Mouse (Mus musculus) embryonic facial prominence, embryonic 11.5 days (tissue): Measurements from ENCODE around the gene Popdc2. TPM values are rescaled to one million over a fixed set of nuclear protein-coding genes. Genes with fewer than 3 reads are reported as not detected.
"Not testable (repeated sequence)": the region's sequence is repeated elsewhere in the genome, so short reads cannot be mapped to it uniquely, and the experiment has no call there.

Source experiments
- ATAC-seq: fragments of 200-750 bp; cut with Nextera tagmentation; replicated peaks from 2 replicates; pipeline ENCODE4 v1.8.0; 2017; ENCODE audit warnings: low read depth; ENCODE audit not compliant: insufficient number of reproducible peaks, low FRiP score, low TSS enrichment
- DNase-seq: peaks from one replicate; pipeline ENCODE4 v3.0.0-alpha.2; 2015; ENCODE audit warnings: low spot score
- H3K27ac ChIP-seq: fragments of 300-500 bp; sonication (generic); replicated peaks from 2 replicates; pipeline ENCODE4 v1.5.1; 2014; ENCODE audit warnings: mild to moderate bottlenecking, low read depth, low read length, control low read depth
- H3K27me3 ChIP-seq: fragments of 300-500 bp; sonication (generic); 2 replicates; pipeline ENCODE4 v1.6.1; 2014; ENCODE audit warnings: mild to moderate bottlenecking, low read length, moderate library complexity, mixed read lengths; ENCODE audit not compliant: control insufficient read depth, insufficient read depth
- H3K36me3 ChIP-seq: fragments of 300-500 bp; sonication (generic); replicated peaks from 2 replicates; pipeline ENCODE4 v1.6.1; 2014; ENCODE audit warnings: low read depth, mild to moderate bottlenecking, low read length, moderate library complexity, mixed read lengths; ENCODE audit not compliant: control insufficient read depth, insufficient read depth
- H3K4me1 ChIP-seq: fragments of 300-500 bp; sonication (generic); 2 replicates; pipeline ENCODE4 v1.6.1; 2014; ENCODE audit warnings: low read length, mixed read lengths; ENCODE audit not compliant: control insufficient read depth, insufficient read depth
- H3K4me2 ChIP-seq: fragments of 300-500 bp; sonication (generic); 2 replicates; pipeline ENCODE4 v1.6.1; 2014; ENCODE audit warnings: low read depth, mild to moderate bottlenecking, control low read depth, low read length, moderate library complexity
- H3K4me3 ChIP-seq: fragments of 300-500 bp; sonication (generic); 2 replicates; pipeline ENCODE4 v1.5.1; 2014; ENCODE audit warnings: low read depth, low read length, control low read depth
- H3K9ac ChIP-seq: fragments of 300-500 bp; sonication (generic); replicated peaks from 2 replicates; pipeline ENCODE4 v1.6.1; 2014; ENCODE audit warnings: mild to moderate bottlenecking, control low read depth, low read length
- H3K9me3 ChIP-seq: fragments of 300-500 bp; sonication (generic); replicated peaks from 2 replicates; pipeline ENCODE4 v1.6.1; 2016; ENCODE audit warnings: mild to moderate bottlenecking, low read length, inconsistent platforms, mixed read lengths; ENCODE audit not compliant: control insufficient read depth
- WGBS: fragments of 180-500 bp; shearing (Covaris S2); extraction: QIAGEN DNeasy Blood & Tissue Kit; methylation state at CpG from one replicate; pipeline ENCODE4 v1.1.7; 2014; 5-methylcytosine and 5-hydroxymethylcytosine counted together
- polyA plus RNA-seq: library from polyadenylated mRNA; unstranded; fragments of >200 nt; fragmentation: Nextera tagmentation; extraction: Ambion mirVana; gene quantifications from 2 replicates; pipeline ENCODE4 v1.2.1, GENCODE M21; 2014

Gene Popdc2
- polyA plus RNA-seq, 1 experiment from 2014 or later: 1.5 TPM

GRCm38 (mm10) chr16:38338077-38338476 lies 23.9 kb upstream of the Popdc2 start:
- not testable (repeated sequence) for H3K4me1 ChIP-seq, H3K36me3 ChIP-seq, H3K27ac ChIP-seq, H3K27me3 ChIP-seq, H3K4me2 ChIP-seq, DNase-seq, H3K9me3 ChIP-seq, H3K4me3 ChIP-seq, ATAC-seq, H3K9ac ChIP-seq
- 82% methylated on average over 4 of the region's 4 CpGs for WGBS

GRCm38 (mm10) chr16:38341396-38342324 lies 20.3 kb upstream of the Popdc2 start, which contains the start of gene Maats1:
Maats1 (minus strand) TSS chr16:38342143.
- Histone ChIP-seq H3K27me3 (no peaks in the 10 kb centered on the region), H3K36me3 (no peaks in the 10 kb centered on the region), H3K4me2 (peak within 1 kb of the TSS; percentile 54), H3K4me3 (peak within 1 kb of the TSS; percentile 15), H3K9ac (peak within 1 kb of the TSS; percentile 4), H3K4me1 (no peaks in the 10 kb centered on the region), H3K27ac (no peak within 1 kb of the TSS), H3K9me3 (no peaks in the 10 kb centered on the region)
- 10% methylated on average over 30 of the region's 30 CpGs for WGBS
- peak; percentile 90 for ATAC-seq
- peak; percentile 92 for DNase-seq

- H3K4me3 ChIP-seq: no peak overlapping the region
- H3K27me3 ChIP-seq: no peaks in the 10 kb centered on the region
- H3K9me3 ChIP-seq: no peaks in the 10 kb centered on the region
- H3K9ac ChIP-seq: no peak overlapping the region
- H3K4me2 ChIP-seq: no peak overlapping the region
- H3K27ac ChIP-seq: no peak overlapping the region
- 0 out of 2 replicates have a peak, but pooled peaks cover 2% of the 10 kb centered on the region for H3K4me1 ChIP-seq
- no peak for ATAC-seq
- 84% methylated on average over 3 of the region's 3 CpGs for WGBS
- no peaks in the 10 kb centered on the region; the same call in 1 of the 2 replicates for H3K36me3 ChIP-seq
- DNase-seq: peak; percentile 84
Observed at GRCm38 (mm10) chr16:38344941-38345725, 16.9 kb upstream of the Popdc2 start.

- Histone ChIP-seq H3K9ac (peak within 1 kb of the TSS; percentile 75), H3K4me1 (0 out of 2 replicates have a peak, but pooled peaks cover 2% of the 10 kb centered on the region), H3K4me3 (peak within 1 kb of the TSS; percentile 66), H3K36me3 (no peaks in the 10 kb centered on the region; the same call in 1 of the 2 replicates), H3K27ac (peak within 1 kb of the TSS; percentile 23), H3K9me3 (no peaks in the 10 kb centered on the region), H3K27me3 (no peaks in the 10 kb centered on the region), H3K4me2 (peak within 1 kb of the TSS; percentile 41)
- WGBS: 3% methylated on average over 35 of the region's 35 CpGs
- DNase-seq (peak; percentile 96), ATAC-seq (peak; percentile 94)
Observed at GRCm38 (mm10) chr16:38346529-38347325, 15.3 kb upstream of the Popdc2 start, which contains the start of the genes Cox17 and Gm21987. Cox17 (plus strand) TSS chr16:38346991. Gm21987 (plus strand) TSS chr16:38347040.

- Histone ChIP-seq H3K27ac (no peak overlapping the region; the same call in 1 of the 2 replicates), H3K9ac (peak overlapping the region; percentile 15; the same call in 1 of the 2 replicates), H3K4me1 (0 out of 2 replicates have a peak, but pooled peaks cover 2% of the 10 kb centered on the region), H3K9me3 (no peaks in the 10 kb centered on the region), H3K4me2 (peak overlapping the region; percentile 41; the same call in 1 of the 2 replicates), H3K4me3 (peak overlapping the region; percentile 66), H3K36me3 (no peaks in the 10 kb centered on the region; the same call in 1 of the 2 replicates), H3K27me3 (no peaks in the 10 kb centered on the region)
- WGBS: 57% methylated on average over 6 of the region's 6 CpGs
- DNase-seq (no peak), ATAC-seq (no peak)
Observed at GRCm38 (mm10) chr16:38347588-38347987, 14.4 kb upstream of the Popdc2 start.

GRCm38 (mm10) chr16:38348217-38348761 lies 13.7 kb upstream of the Popdc2 start:
- no peak overlapping the region for H3K4me2 ChIP-seq
- DNase-seq (no peak), ATAC-seq (no peak)
- no peaks in the 10 kb centered on the region; the same call in 1 of the 2 replicates for H3K36me3 ChIP-seq
- 90% methylated on average over 9 of the region's 9 CpGs for WGBS
- H3K27me3 ChIP-seq: no peaks in the 10 kb centered on the region
- H3K9me3 ChIP-seq: no peaks in the 10 kb centered on the region
- H3K9ac ChIP-seq: no peak overlapping the region
- 0 out of 2 replicates have a peak, but pooled peaks cover 2% of the 10 kb centered on the region for H3K4me1 ChIP-seq
- no peak overlapping the region for H3K27ac ChIP-seq
- H3K4me3 ChIP-seq: no peak overlapping the region

- Histone ChIP-seq H3K9me3 (no peaks in the 10 kb centered on the region), H3K36me3 (no peaks in the 10 kb centered on the region; the same call in 1 of the 2 replicates), H3K27me3 (no peaks in the 10 kb centered on the region), H3K4me3 (no peak overlapping the region), H3K9ac (no peak overlapping the region), H3K27ac (no peak overlapping the region), H3K4me1 (0 out of 2 replicates have a peak, but pooled peaks cover 2% of the 10 kb centered on the region), H3K4me2 (no peak overlapping the region)
- ATAC-seq (no peak), DNase-seq (no peak)
- WGBS: 72% methylated on average over 2 of the region's 2 CpGs
Observed at GRCm38 (mm10) chr16:38349881-38350280, 12.1 kb upstream of the Popdc2 start.
